Mouse (Mus musculus) forebrain, embryonic 13.5 days (tissue): ENCODE results near the gene Vmn2r-ps130. TPM values are rescaled to one million over a fixed set of nuclear protein-coding genes. Genes with fewer than 3 reads are reported as not detected.
"Not testable (repeated sequence)": the region's sequence is repeated elsewhere in the genome, so short reads cannot be mapped to it uniquely, and the experiment has no call there.

ENCODE experiments used
- ATAC-seq: fragments of 200-750 bp; cut with Nextera tagmentation; 2 replicates; pipeline ENCODE4 v1.8.0; 2017
- H3K27ac ChIP-seq: fragments of 300-500 bp; sonication (generic); 2 replicates; pipeline ENCODE4 v1.5.1; 2015; ENCODE audit warnings: inconsistent platforms, mild to moderate bottlenecking, moderate library complexity
- H3K27me3 ChIP-seq: fragments of 300-500 bp; sonication (generic); 2 replicates; pipeline ENCODE4 v1.6.1; 2015; ENCODE audit warnings: mild to moderate bottlenecking, inconsistent platforms
- H3K36me3 ChIP-seq: fragments of 300-500 bp; sonication (generic); 2 replicates; pipeline ENCODE4 v1.6.1; 2015; ENCODE audit warnings: mild to moderate bottlenecking, inconsistent platforms; ENCODE audit not compliant: poor library complexity, severe bottlenecking
- H3K4me1 ChIP-seq: fragments of 300-500 bp; sonication (generic); 2 replicates; pipeline ENCODE4 v1.6.1; 2015; ENCODE audit warnings: inconsistent platforms
- H3K4me2 ChIP-seq: fragments of 300-500 bp; sonication (generic); 2 replicates; pipeline ENCODE4 v1.6.1; 2015; ENCODE audit warnings: inconsistent platforms, mild to moderate bottlenecking, moderate library complexity
- H3K4me3 ChIP-seq: fragments of 300-500 bp; sonication (generic); 2 replicates; pipeline ENCODE4 v1.5.1; 2015; ENCODE audit warnings: mild to moderate bottlenecking, inconsistent platforms
- H3K9ac ChIP-seq: fragments of 300-500 bp; sonication (generic); 2 replicates; pipeline ENCODE4 v1.6.1; 2015; ENCODE audit warnings: mild to moderate bottlenecking, inconsistent platforms
- H3K9me3 ChIP-seq: fragments of 300-500 bp; sonication (generic); replicated peaks from 2 replicates; pipeline ENCODE4 v1.6.1; 2016; ENCODE audit warnings: inconsistent platforms
- WGBS: fragments of 180-500 bp; shearing (Covaris S2); methylation state at CpG from one replicate; pipeline ENCODE4 v1.1.7; 2015; 5-methylcytosine and 5-hydroxymethylcytosine counted together
- polyA plus RNA-seq: library from polyadenylated mRNA; unstranded; fragments of >200 nt; fragmentation: Nextera tagmentation; extraction: Ambion mirVana; gene quantifications from 2 replicates; pipeline ENCODE4 v1.2.1, GENCODE M21; 2015

Gene Vmn2r-ps130
- polyA plus RNA-seq, result not detected in 2 replicates

GRCm38 (mm10) chr17:23060866-23061265 lies at the start of gene Vmn2r-ps130:
Gene Vmn2r-ps130 (plus strand): TSS chr17:23061166.
- ATAC-seq, H3K27ac ChIP-seq: not testable (repeated sequence)
- WGBS, result 83% methylated on average over 1 of the region's 1 CpGs

More at GRCm38 (mm10) chr17:23060866-23061265, at the start of gene Vmn2r-ps130:
- not testable (repeated sequence) for H3K4me2 ChIP-seq, H3K9ac ChIP-seq, H3K36me3 ChIP-seq, H3K4me3 ChIP-seq, H3K27me3 ChIP-seq, H3K4me1 ChIP-seq, H3K9me3 ChIP-seq

Other genes starting within 250 kb of the Vmn2r-ps130 start
- gene Zfp945, start 194.0 kb upstream of the Vmn2r-ps130 start, polyA plus RNA-seq, result 25.4 and 26.7 TPM in 2 replicates
- gene Vmn2r113, start 118.2 kb upstream of the Vmn2r-ps130 start, polyA plus RNA-seq, result not detected in 2 replicates
- 23.5 and 24.7 TPM in 2 replicates for gene Zfp40, start 132.1 kb downstream of the Vmn2r-ps130 start, polyA plus RNA-seq